Mouse (Mus musculus) embryo, embryonic 9.5 days (tissue): Measurements from ENCODE around the gene Xpr1.

Experiments used
- DNase-seq: peaks from one replicate; pipeline ENCODE4 v3.0.0-alpha.2; 2017; ENCODE audit errors: extremely low spot score

Gene Xpr1

GRCm38 (mm10) chr1:155251596-155251995, 165.6 kb downstream of the Xpr1 start:
- no peak for DNase-seq

- DNase-seq = no peak
Observed at GRCm38 (mm10) chr1:155250531-155251135, 166.6 kb downstream of the Xpr1 start.

- DNase-seq = no peak
Observed at GRCm38 (mm10) chr1:155249896-155250295, 167.3 kb downstream of the Xpr1 start.

- no peak for DNase-seq
Observed at GRCm38 (mm10) chr1:155248041-155248440, 169.2 kb downstream of the Xpr1 start.

- no peak for DNase-seq
Observed at GRCm38 (mm10) chr1:155247441-155247840, 169.8 kb downstream of the Xpr1 start.

GRCm38 (mm10) chr1:155245516-155245915, 171.7 kb downstream of the Xpr1 start:
- no peak for DNase-seq

- no peak for DNase-seq
Observed at GRCm38 (mm10) chr1:155244771-155245211, 172.4 kb downstream of the Xpr1 start.

GRCm38 (mm10) chr1:155243797-155244770, 173.1 kb downstream of the Xpr1 start, which contains the start of gene BC034090:
Gene BC034090 (minus strand): TSS chr1:155244444.
- peak; percentile 86 for DNase-seq

- DNase-seq = no peak
Observed at GRCm38 (mm10) chr1:155242488-155242745, 174.8 kb downstream of the Xpr1 start.

- no peak for DNase-seq
Observed at GRCm38 (mm10) chr1:155241701-155242487, 175.3 kb downstream of the Xpr1 start.

- DNase-seq = no peak
Observed at GRCm38 (mm10) chr1:155239962-155240717, 177.1 kb downstream of the Xpr1 start.

GRCm38 (mm10) chr1:155239169-155239568, 178.0 kb downstream of the Xpr1 start:
- DNase-seq = no peak

- DNase-seq = no peak
Observed at GRCm38 (mm10) chr1:155238126-155238525, 179.1 kb downstream of the Xpr1 start.

- no peak for DNase-seq
Observed at GRCm38 (mm10) chr1:155237390-155237789, 179.8 kb downstream of the Xpr1 start.

- DNase-seq = no peak
Observed at GRCm38 (mm10) chr1:155236306-155237024, 180.8 kb downstream of the Xpr1 start.

GRCm38 (mm10) chr1:155235641-155236040, 181.6 kb downstream of the Xpr1 start:
- DNase-seq = no peak

- no peak for DNase-seq
Observed at GRCm38 (mm10) chr1:155233931-155234607, 183.1 kb downstream of the Xpr1 start.

GRCm38 (mm10) chr1:155233378-155233777, 183.8 kb downstream of the Xpr1 start:
- DNase-seq = no peak

GRCm38 (mm10) chr1:155232786-155233185, 184.4 kb downstream of the Xpr1 start:
- DNase-seq = no peak

- DNase-seq = no peak
Observed at GRCm38 (mm10) chr1:155232385-155232784, 184.8 kb downstream of the Xpr1 start.
